Mouse (Mus musculus): ENCODE data around the gene Tmem106c.

DNA sequence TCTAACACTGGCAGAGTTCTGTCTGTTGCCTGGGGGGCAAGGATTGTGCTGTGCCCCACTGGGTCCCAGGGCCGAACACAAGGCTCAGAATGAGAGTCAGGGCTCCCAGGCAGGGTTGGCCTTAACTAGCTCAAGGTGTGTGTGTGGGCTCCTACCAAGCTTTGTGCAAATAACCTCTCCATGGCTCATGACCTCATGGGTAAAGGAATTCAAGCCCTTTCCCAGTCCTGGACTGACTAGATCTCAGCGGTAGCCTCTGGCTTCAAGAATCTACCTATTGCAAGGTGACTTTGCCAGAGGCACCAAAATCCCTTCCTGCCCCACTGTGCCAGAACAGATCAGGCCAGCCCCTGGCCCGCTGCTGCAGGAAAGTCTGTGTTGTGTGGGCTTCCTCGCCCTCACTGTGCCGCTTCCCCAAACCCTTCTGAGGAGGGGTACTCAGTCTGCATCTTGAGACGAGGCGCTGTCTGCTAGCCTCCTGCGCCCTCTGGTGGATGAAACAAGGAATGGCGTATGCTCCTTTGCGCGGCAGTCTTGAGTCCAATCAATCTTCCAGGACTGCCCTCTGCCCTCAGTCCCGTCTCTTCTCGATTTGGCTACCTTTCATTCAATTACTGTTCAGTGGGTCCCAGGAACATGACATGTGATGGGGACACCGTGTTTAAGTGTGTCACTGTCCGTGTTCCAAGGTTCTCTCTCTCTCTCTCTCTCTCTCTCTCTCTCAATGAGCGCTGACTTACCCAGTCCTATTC lies 11.7 kb upstream of the Tmem106c start:
- TF ChIP-seq POLR2A (IDR thresholded peaks at IDR 0.05; ENCODE audit: insufficient read depth, low read depth, low read length) (no peak), CTCF (IDR thresholded peaks at IDR 0.05) (no peak; the same call in 1 of the 2 replicates), EP300 (IDR thresholded peaks at IDR 0.05; ENCODE audit: insufficient read depth, low read depth, low read length) (peak; percentile 62; the same call in 1 of the 2 replicates)

Data from heart, adult 2 months (tissue).